Mouse (Mus musculus) lung, adult 10 weeks (tissue): ENCODE measurements around the gene Sp6. TPM values are rescaled to one million over a fixed set of nuclear protein-coding genes. Genes with fewer than 3 reads are reported as not detected.

Experiments used
- polyA plus RNA-seq: library from polyadenylated mRNA; stranded (reverse); fragments of 350-450 nt; fragmentation: Illumina TruSeq; extraction: RNeasy Lipid Tissue Mini Kit (QIAGEN cat#74804); gene quantifications from one replicate; pipeline ENCODE4 v1.2.3, GENCODE M21; 2014; ENCODE audit warnings: low read depth, low replicate concordance; ENCODE audit not compliant: insufficient read depth

Gene Sp6
- polyA plus RNA-seq = 2.2 TPM

GRCm38 (mm10) chr11:97013121-97013670 is at the start of gene Sp6:
Gene Sp6 (plus strand): TSS chr11:97013394.

DNA sequence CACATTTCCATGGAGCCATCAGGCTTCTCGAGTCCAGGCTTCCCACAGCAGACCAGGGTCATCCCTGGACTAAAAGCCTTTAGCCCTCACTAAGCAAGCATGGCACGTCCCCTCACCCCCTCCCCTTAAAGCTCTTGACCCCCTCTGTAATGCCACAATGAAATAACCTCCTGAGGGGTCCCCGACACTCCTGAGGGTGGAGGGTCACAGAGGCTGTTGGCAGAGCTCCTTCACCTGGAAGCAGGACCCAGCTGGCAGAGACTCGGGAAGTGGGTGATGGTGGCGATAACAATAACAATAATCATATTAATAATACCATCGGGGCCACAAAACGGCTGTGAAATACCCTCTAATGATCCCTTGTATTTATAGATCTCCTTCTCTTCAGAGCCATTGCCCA is 30.3 kb upstream of the Sp6 start, which contains the start of gene Sp2:
Sp2 (minus strand) TSS at position 101 of the 400 bp plus-strand sequence.

GRCm38 (mm10) chr11:97029686-97030417 is 16.7 kb downstream of the Sp6 start, which contains the start of gene Scrn2:
Gene Scrn2 (plus strand): TSS chr11:97029938.

DNA sequence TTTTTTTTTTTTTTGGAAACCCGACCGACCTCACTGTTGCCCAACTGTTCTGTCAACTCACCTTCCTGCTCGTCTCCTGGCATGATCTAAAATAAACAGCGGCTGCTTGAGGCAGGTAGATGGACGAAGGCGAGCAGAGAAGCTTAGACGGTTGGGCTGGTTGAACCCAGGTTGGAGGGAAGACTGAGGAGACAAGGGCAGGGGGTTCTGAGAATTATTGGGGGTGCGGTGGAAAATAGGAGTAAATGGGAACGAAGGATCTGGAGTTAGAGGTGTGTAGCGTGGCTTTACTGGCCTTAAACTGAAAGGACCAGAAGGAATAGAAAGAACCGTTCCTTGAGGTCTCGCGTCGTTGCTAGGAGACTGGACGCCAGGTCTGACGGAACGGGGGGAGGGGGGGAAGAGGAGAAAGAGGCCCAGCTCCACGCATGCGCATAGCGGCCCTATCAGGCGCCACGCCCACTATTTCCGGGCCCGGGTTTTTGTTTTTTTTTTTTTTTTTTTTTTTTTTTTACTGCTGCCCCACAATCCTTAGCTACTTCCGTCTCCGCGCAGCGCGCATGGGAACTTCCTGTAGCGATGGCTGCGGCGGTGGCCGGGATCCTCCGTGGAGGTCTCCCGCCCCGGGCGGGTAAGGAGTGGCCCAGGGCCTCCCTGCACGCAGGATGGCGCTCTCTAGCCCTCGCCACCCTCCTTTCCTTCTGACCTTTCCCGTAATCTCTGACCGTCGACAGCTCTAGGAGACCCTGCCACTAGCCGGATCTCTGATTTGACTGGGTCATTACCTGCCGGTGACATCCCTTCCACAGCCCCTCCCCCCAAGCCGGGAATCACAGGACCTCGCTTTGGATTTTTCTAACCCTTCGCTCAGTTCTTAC is 28.1 kb downstream of the Sp6 start, which contains the start of the genes Lrrc46 and Mrpl10:
Lrrc46 (minus strand) TSS at position 386 of the 878 bp plus-strand sequence.
Mrpl10 (plus strand) TSS at position 539 of the 878 bp plus-strand sequence.

GRCm38 (mm10) chr11:97050216-97050943 is 37.2 kb downstream of the Sp6 start, which contains the start of gene Osbpl7:
Gene Osbpl7 (plus strand): TSS chr11:97050628.

Other genes with a start within 250 kb of the Sp6 start
- gene Snx11, start 235.8 kb upstream of the Sp6 start, polyA plus RNA-seq = 19.2 TPM
- 30.2 TPM for gene Cbx1, start 224.3 kb upstream of the Sp6 start, polyA plus RNA-seq
- 97.1 TPM for gene Nfe2l1, start 183.4 kb upstream of the Sp6 start, polyA plus RNA-seq
- gene Copz2, start 163.5 kb upstream of the Sp6 start, polyA plus RNA-seq = 43.4 TPM
- 28.8 TPM for gene Cdk5rap3, start 96.9 kb upstream of the Sp6 start, polyA plus RNA-seq
- 99.6 TPM for gene Prr15l, start 85.3 kb upstream of the Sp6 start, polyA plus RNA-seq
- gene Pnpo, start 69.4 kb upstream of the Sp6 start, polyA plus RNA-seq = 18.9 TPM
- gene Sp2, start 30.4 kb upstream of the Sp6 start, polyA plus RNA-seq = 6.9 TPM
- 12.5 TPM for gene Scrn2, start 16.5 kb downstream of the Sp6 start, polyA plus RNA-seq
- gene Lrrc46, start 28.0 kb downstream of the Sp6 start, polyA plus RNA-seq = 4.8 TPM
- gene Mrpl10, start 28.2 kb downstream of the Sp6 start, polyA plus RNA-seq = 40.3 TPM
- gene Osbpl7, start 37.2 kb downstream of the Sp6 start, polyA plus RNA-seq = 5.0 TPM
- gene Tbx21, start 101.9 kb downstream of the Sp6 start, polyA plus RNA-seq = 1.2 TPM
- 20.8 TPM for gene Tbkbp1, start 138.1 kb downstream of the Sp6 start, polyA plus RNA-seq
- gene Kpnb1, start 174.5 kb downstream of the Sp6 start, polyA plus RNA-seq = 32.2 TPM